Mouse (Mus musculus) myocyte (in vitro differentiated cells): ENCODE data around the gene Cfap299. TPM values are rescaled to one million over a fixed set of nuclear protein-coding genes. Genes with fewer than 3 reads are reported as not detected.

Experiments used
- H3K27me3 ChIP-seq: one replicate; pipeline ENCODE4 v1.6.1; 2011; ENCODE audit not compliant: control insufficient read depth, insufficient read depth, insufficient read length
- H3K36me3 ChIP-seq: one replicate; pipeline ENCODE4 v1.6.1; 2011; ENCODE audit not compliant: control insufficient read depth, insufficient read depth
- H3K4me2 ChIP-seq: one replicate; pipeline ENCODE4 v1.6.1; 2011; ENCODE audit warnings: low read depth, control low read depth
- H3K4me3 ChIP-seq: one replicate; pipeline ENCODE4 v1.5.1; 2011; ENCODE audit warnings: mild to moderate bottlenecking, control low read depth, moderate library complexity
- H3K79me2 ChIP-seq: one replicate; pipeline ENCODE4 v1.6.1; 2011; ENCODE audit not compliant: control insufficient read depth, insufficient read depth
- H3ac ChIP-seq: one replicate; pipeline ENCODE4 v1.6.1; 2011; ENCODE audit not compliant: control insufficient read depth, insufficient read length
- CEBPB ChIP-seq: IDR thresholded peaks from 2 replicates; pipeline ENCODE4 v1.6.1; 2011; ENCODE audit warnings: mild to moderate bottlenecking, moderate library complexity; ENCODE audit not compliant: poor library complexity, insufficient read depth, severe bottlenecking
- E2F4 ChIP-seq: IDR thresholded peaks from one replicate; pipeline ENCODE4 v1.6.1; 2011; ENCODE audit warnings: mild to moderate bottlenecking, control low read depth, moderate library complexity; ENCODE audit not compliant: insufficient read depth
- MAX ChIP-seq: IDR thresholded peaks from one replicate; pipeline ENCODE4 v1.6.1; 2011; ENCODE audit warnings: low read depth, mild to moderate bottlenecking, control low read depth
- MYOD1 ChIP-seq, 3 experiments: IDR thresholded peaks; one replicate each; pipeline ENCODE4 v1.6.1; 2011; ENCODE audit warnings: control low read depth in 2 of 3, low read depth in 2 of 3, mild to moderate bottlenecking in 2 of 3, moderate library complexity in 1 of 3; ENCODE audit not compliant: insufficient read length in 2 of 3, control insufficient read depth in 1 of 3
- MYOG ChIP-seq, 3 experiments: IDR thresholded peaks; one replicate each; pipeline ENCODE4 v1.6.1; 2011; ENCODE audit warnings: control low read depth in 2 of 3, low read depth in 2 of 3, mild to moderate bottlenecking in 2 of 3; ENCODE audit not compliant: insufficient read length in 2 of 3, control insufficient read depth in 1 of 3, insufficient read depth in 1 of 3
- POLR2A ChIP-seq: IDR thresholded peaks from one replicate; pipeline ENCODE4 v1.6.1; 2011; ENCODE audit warnings: low read depth, mild to moderate bottlenecking, control low read depth, moderate library complexity; ENCODE audit not compliant: insufficient read length
- POLR2AphosphoS2 ChIP-seq: IDR thresholded peaks from one replicate; pipeline ENCODE4 v1.6.1; 2011; ENCODE audit warnings: low read depth, control low read depth; ENCODE audit not compliant: insufficient read length
- REST ChIP-seq: IDR thresholded peaks from one replicate; pipeline ENCODE4 v1.6.1; 2011; ENCODE audit warnings: mild to moderate bottlenecking, control low read depth, moderate library complexity; ENCODE audit not compliant: insufficient read depth, insufficient read length
- SRF ChIP-seq: IDR thresholded peaks from one replicate; pipeline ENCODE4 v1.6.1; 2011; ENCODE audit warnings: low read depth; ENCODE audit not compliant: control insufficient read depth, insufficient read length
- TCF12 ChIP-seq: IDR thresholded peaks from one replicate; pipeline ENCODE4 v1.6.1; 2011; ENCODE audit warnings: mild to moderate bottlenecking, control low read depth; ENCODE audit not compliant: poor library complexity, insufficient read depth, severe bottlenecking
- TCF3 ChIP-seq: IDR thresholded peaks from one replicate; pipeline ENCODE4 v1.6.1; 2011; ENCODE audit warnings: low read depth, control low read depth; ENCODE audit not compliant: insufficient read length
- USF1 ChIP-seq: IDR thresholded peaks from one replicate; pipeline ENCODE4 v1.6.1; 2011; ENCODE audit warnings: low read depth, mild to moderate bottlenecking, control low read depth, moderate library complexity
- polyA plus RNA-seq: library from polyadenylated mRNA; unstranded; fragments of >200 nt; fragmentation: generic; extraction: Trizol; gene quantifications from one replicate; pipeline ENCODE4 v1.2.1, GENCODE M21; 2012; ENCODE audit warnings: missing spikeins

The Cfap299 gene
- polyA plus RNA-seq, 1 experiment, result not detected

DNA sequence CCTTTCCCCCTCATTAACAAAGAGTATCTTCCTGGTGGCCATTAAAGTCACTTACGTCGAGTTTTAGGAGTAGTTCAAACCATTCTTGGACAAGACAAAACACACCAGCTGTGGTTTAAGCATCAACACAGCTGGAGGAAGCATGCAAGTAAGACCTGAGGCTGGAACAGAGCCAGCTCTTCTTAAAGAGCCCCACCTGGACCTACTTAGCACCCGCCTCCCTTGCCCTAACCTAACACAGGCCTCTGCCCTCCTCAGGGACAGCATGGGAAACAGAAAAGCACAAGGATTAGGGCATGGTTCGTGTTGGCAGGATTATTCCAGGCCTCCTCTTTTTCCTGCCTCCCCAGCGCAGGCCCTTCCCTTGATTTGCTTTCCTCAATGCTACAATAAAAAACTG, 374.9 kb downstream of the Cfap299 start:
- TF ChIP-seq POLR2AphosphoS2 (no peak), SRF (no peak), MYOD1 (IDR thresholded peaks at IDR 0.05; ENCODE audit: control insufficient read depth in 1 of 3, insufficient read length in 2 of 3, low read depth in 2 of 3) (no peak), TCF12 (no peak), USF1 (no peak), MYOG (IDR thresholded peaks at IDR 0.05; ENCODE audit: control insufficient read depth in 1 of 3, insufficient read depth in 1 of 3, insufficient read length in 2 of 3, low read depth in 2 of 3) (no peak), REST (no peak)
- H3K79me2 ChIP-seq, result no peaks in the 10 kb centered on the region
- H3K4me2 ChIP-seq, result no peak overlapping the region
- no peaks in the 10 kb centered on the region for H3K27me3 ChIP-seq
- H3ac ChIP-seq, result no peak overlapping the region
- H3K36me3 ChIP-seq, result no peaks in the 10 kb centered on the region
- no peak overlapping the region for H3K4me3 ChIP-seq

DNA sequence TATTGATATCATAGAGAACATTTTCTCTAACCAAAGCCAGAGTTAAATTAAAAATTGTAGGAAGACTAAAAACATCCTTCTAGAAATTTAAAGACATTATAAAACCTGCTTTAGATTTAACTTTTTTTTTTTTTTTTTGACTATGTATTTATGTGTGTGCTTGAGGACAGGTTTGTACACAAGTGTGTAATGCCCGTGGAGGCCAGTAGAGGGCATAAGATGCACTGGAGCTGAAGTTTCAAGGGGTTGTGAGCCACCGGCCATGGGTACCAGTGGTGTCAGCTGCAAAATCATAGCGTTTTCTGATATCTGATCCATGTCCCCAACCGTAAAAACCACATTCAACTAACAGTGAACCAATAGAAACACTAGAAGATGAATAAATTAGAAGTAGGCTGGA, 377.5 kb downstream of the Cfap299 start:
- TF ChIP-seq TCF12 (no peak), USF1 (no peak), SRF (no peak), E2F4 (no peak), MYOD1 (IDR thresholded peaks at IDR 0.05; ENCODE audit: control insufficient read depth in 1 of 3, insufficient read length in 2 of 3, low read depth in 2 of 3) (no peak), MAX (no peak), REST (no peak)
- Histone ChIP-seq H3ac (no peak overlapping the region), H3K79me2 (no peaks in the 10 kb centered on the region), H3K4me3 (no peak overlapping the region), H3K27me3 (no peaks in the 10 kb centered on the region), H3K36me3 (no peaks in the 10 kb centered on the region), H3K4me2 (no peak overlapping the region)

DNA sequence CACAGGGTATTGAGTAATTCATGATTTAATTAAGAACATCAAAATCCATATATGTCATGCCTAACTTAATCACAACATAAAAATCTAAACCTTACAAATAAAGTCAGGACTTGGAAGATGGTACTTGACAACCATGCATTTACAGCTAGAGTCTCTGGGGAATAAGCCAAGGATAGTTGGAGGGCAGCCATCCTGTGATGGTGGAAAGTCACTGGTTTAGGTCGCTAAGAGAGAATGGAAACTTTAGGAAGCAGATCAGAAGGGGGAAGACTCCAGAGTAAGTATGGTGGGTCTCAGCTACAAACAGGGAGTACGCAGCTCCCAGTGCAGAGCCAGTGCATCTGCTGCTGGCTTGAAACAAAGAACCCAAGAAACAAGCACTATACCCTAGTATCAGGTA, 386.3 kb downstream of the Cfap299 start:
- H3K36me3 ChIP-seq, result no peaks in the 10 kb centered on the region
- no peak overlapping the region for H3K4me3 ChIP-seq
- TF ChIP-seq E2F4, result no peak
- H3K4me2 ChIP-seq, result no peak overlapping the region
- no peak overlapping the region for H3ac ChIP-seq
- H3K79me2 ChIP-seq, result no peaks in the 10 kb centered on the region
- H3K27me3 ChIP-seq, result no peaks in the 10 kb centered on the region

DNA sequence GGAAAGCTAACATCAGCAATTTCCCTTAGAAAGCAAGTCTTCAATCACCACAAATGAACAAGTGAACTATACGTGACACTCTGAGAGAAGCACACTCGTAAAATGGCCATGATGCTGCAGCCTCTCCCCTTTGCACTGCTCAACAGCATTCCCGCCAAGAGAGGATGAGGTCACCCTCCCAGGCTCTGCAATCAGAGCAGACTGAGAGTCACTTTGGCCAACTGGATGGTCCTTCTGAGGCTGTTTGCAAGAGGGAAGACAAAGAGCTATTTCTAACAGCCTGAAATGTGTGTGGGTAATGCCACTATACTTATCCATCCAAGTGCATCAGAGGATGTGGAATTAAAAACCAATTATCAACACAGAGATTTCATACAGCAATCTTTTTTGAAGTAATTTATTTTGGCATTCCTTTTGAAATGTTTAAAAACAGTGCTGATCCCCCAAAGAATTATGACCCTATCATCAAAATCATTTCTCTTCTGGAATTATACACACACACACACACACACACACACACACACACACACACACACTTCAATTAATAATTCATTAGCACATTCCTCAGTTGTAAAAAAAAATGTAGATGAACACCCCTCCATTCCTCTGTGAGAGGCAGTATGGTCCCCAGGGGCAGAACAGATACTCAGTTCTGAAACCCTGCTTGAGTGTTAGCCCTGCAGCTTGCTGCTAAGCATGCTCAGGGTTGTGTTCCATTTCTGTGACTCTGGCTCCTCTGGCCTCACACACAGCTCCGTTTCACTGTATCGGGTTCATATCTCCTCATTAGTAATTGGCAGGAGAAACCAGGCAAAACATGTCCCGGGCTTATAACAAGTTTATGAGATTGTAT, 403.3 kb downstream of the Cfap299 start:
- no peak overlapping the region for H3ac ChIP-seq
- no peaks in the 10 kb centered on the region for H3K27me3 ChIP-seq
- H3K4me3 ChIP-seq, result no peak overlapping the region
- TF ChIP-seq MAX (no peak), POLR2A (no peak), SRF (no peak), TCF12 (no peak), POLR2AphosphoS2 (no peak), CEBPB (no peak), USF1 (no peak), MYOD1 (IDR thresholded peaks at IDR 0.05; ENCODE audit: control insufficient read depth in 1 of 3, insufficient read length in 2 of 3, low read depth in 2 of 3) (no peak), MYOG (IDR thresholded peaks at IDR 0.05; ENCODE audit: control insufficient read depth in 1 of 3, insufficient read depth in 1 of 3, insufficient read length in 2 of 3, low read depth in 2 of 3) (no peak), TCF3 (no peak), REST (no peak)
- H3K36me3 ChIP-seq, result no peaks in the 10 kb centered on the region
- H3K79me2 ChIP-seq, result no peaks in the 10 kb centered on the region
- H3K4me2 ChIP-seq, result no peak overlapping the region

DNA sequence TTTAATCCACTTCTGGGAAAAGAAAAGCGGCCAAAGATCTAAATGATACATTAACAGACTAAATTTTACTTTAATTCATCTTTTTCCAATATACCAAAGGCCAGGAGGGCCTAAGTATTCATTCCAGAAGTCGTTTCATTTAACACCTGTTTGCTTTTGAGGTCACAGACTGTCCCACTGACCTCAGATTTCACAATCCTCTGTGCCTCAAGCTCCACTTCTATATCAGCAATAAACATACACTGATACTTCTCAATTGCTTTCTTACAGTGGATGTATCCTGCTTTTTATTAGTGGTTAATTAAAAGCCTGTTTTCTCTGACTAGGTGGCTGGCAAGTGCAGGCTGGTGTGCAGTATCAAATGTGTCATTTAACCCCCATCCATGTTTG, 403.9 kb downstream of the Cfap299 start:
- Histone ChIP-seq H3K4me2 (no peak overlapping the region), H3K79me2 (no peaks in the 10 kb centered on the region), H3ac (no peak overlapping the region), H3K27me3 (no peaks in the 10 kb centered on the region), H3K4me3 (no peak overlapping the region), H3K36me3 (no peaks in the 10 kb centered on the region)
- TF ChIP-seq CEBPB (no peak), POLR2AphosphoS2 (no peak), USF1 (no peak), SRF (no peak), TCF12 (no peak), TCF3 (no peak), E2F4 (no peak)
